Mouse (Mus musculus) kidney, adult 2 months (tissue): ENCODE measurements around the gene Lamc1. TPM values are rescaled to one million over a fixed set of nuclear protein-coding genes. Genes with fewer than 3 reads are reported as not detected.

ENCODE experiments used
- DNase-seq: peaks from one replicate; pipeline ENCODE4 v3.0.0; 2021
- H3K27ac ChIP-seq: fragments of 200-500 bp; 2 replicates; pipeline ENCODE4 v1.5.1; 2012; ENCODE audit warnings: low read depth, low read length, control low read depth, inconsistent platforms; ENCODE audit not compliant: insufficient read depth
- H3K27me3 ChIP-seq: fragments of 200-500 bp; replicated peaks from 2 replicates; pipeline ENCODE4 v1.6.1; 2012; ENCODE audit warnings: mild to moderate bottlenecking, moderate library complexity, low read length, inconsistent platforms; ENCODE audit not compliant: control insufficient read depth, insufficient read depth
- H3K36me3 ChIP-seq: fragments of 200-500 bp; 2 replicates; pipeline ENCODE4 v1.6.1; 2012; ENCODE audit warnings: mild to moderate bottlenecking, moderate library complexity, low read length, inconsistent platforms; ENCODE audit not compliant: control insufficient read depth, insufficient read depth
- H3K4me1 ChIP-seq: fragments of 200-500 bp; 2 replicates; pipeline ENCODE4 v1.6.1; 2011; ENCODE audit warnings: low read length; ENCODE audit not compliant: control insufficient read depth, insufficient read depth
- H3K4me3 ChIP-seq: fragments of 200-500 bp; 2 replicates; pipeline ENCODE4 v1.5.1; 2011; ENCODE audit warnings: mild to moderate bottlenecking, low read depth, low read length, control low read depth; ENCODE audit not compliant: insufficient read depth
- CTCF ChIP-seq: fragments of 200-500 bp; conservative IDR thresholded peaks from 2 replicates; pipeline ENCODE4 v1.5.1; 2011; ENCODE audit warnings: low read depth, mild to moderate bottlenecking, control low read depth, low read length, moderate library complexity, mixed read lengths; ENCODE audit not compliant: insufficient read depth, insufficient read length
- POLR2A ChIP-seq: fragments of 200-500 bp; IDR thresholded peaks from one replicate; pipeline ENCODE4 v1.6.1; 2011; ENCODE audit warnings: low read depth, low read length, control low read depth
- WGBS: fragments of 180-500 bp; shearing (Covaris S2); methylation state at CpG from one replicate; pipeline ENCODE4 v1.1.7; 2018; 5-methylcytosine and 5-hydroxymethylcytosine counted together
- polyA plus RNA-seq: library from polyadenylated mRNA; depleted of rRNA; stranded (reverse); fragments of >200 nt; gene quantifications from 2 replicates; pipeline ENCODE4 v1.2.3, GENCODE M21; 2012

The Lamc1 gene
- polyA plus RNA-seq, 1 experiment, result 44.6 TPM

DNA sequence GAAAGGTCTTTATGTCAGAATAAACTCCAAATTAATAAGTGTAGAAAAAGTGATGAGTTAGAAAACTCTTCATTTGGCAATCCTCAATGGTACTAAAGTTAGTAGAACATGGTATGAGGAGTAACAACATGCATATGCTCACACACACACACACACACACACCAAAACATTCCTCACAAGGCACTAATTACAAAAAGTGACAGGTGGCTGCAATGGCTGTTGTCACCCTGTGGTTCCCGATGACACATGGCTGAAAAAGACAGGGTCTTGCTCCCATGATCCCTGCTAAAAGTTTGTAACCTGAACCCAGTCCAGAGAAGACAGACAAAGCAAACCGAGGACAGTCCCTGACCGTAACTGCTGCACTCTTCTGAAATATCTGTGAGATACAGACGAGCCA lies 121.6 kb downstream of the Lamc1 start:
- Histone ChIP-seq H3K4me1 (no peaks in the 10 kb centered on the region), H3K27me3 (no peaks in the 10 kb centered on the region), H3K4me3 (no peak overlapping the region), H3K27ac (no peak overlapping the region), H3K36me3 (no peaks in the 10 kb centered on the region)
- no peak for TF ChIP-seq POLR2A
- TF ChIP-seq CTCF, result no peak
- 54% methylated on average over 4 of the region's 4 CpGs for WGBS
- no peak for DNase-seq

DNA sequence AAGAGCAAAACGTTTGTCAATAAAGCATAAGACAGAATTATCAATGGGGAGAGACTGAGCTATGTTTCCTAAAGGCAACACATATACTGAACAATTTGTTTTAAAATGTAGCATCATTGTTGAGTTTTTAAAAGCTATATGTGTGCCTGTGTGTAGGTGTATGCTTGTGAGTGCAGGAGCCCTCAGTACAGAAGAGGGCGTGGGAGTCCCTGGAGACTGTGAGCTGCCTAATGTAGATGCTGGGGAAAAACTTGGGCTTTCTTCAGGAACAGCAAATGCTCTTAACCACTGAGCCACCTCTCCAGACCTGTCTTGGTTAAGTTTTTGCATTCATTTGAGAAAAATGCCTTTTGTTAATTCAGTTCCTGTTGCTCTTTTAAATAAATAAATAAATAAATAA lies 122.4 kb downstream of the Lamc1 start:
- 88% methylated on average over 2 of the region's 2 CpGs for WGBS
- no peaks in the 10 kb centered on the region for H3K27me3 ChIP-seq
- no peaks in the 10 kb centered on the region for H3K36me3 ChIP-seq
- no peak overlapping the region for H3K4me3 ChIP-seq
- no peak overlapping the region for H3K27ac ChIP-seq
- no peaks in the 10 kb centered on the region for H3K4me1 ChIP-seq
- no peak for DNase-seq
- no peak for TF ChIP-seq POLR2A
- TF ChIP-seq CTCF, result no peak

DNA sequence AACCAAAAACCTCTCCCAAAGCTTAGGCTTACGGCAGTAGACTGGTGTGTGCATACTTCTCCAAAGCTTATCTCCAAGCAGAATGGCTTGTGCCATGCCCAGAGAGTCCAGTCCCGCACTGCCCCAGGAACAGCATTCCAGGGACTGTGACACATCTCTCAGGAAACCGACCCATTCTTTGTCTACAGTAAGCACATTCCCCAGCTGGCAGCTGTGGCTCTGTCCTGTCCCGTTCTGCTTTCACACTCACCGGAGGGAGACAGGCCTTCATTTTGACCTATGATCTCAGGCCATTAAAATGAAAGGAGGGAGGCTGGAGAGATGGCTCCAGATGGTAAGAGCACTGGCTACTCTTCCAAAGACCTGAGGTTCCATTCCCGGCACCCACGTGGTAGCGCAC lies 130.4 kb downstream of the Lamc1 start:
- Histone ChIP-seq H3K36me3 (no peaks in the 10 kb centered on the region), H3K27ac (no peak overlapping the region), H3K27me3 (no peaks in the 10 kb centered on the region; the same call in 1 of the 2 replicates), H3K4me3 (no peak overlapping the region), H3K4me1 (no peaks in the 10 kb centered on the region)
- 62% methylated on average over 8 of the region's 8 CpGs for WGBS
- no peak for TF ChIP-seq POLR2A
- TF ChIP-seq CTCF, result no peak
- DNase-seq, result no peak

DNA sequence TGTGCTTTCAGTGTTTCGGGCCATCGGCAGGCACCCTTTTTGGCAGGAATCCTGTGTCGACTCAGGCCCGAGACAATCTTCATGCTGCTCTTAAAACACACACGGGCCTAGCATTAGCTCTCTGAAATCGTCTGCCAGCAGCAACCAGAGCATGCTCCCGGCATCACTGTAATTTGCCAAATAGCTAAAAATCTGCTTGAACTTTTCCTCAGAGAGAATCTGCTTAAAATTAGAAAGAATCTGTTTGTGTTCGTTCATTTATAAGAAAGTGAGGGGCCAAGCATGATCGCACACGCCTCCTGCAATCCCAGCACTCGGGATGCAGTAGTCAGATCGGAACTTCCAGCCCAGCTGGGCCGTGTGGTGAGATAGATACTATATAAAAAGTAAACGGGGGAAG lies 131.1 kb downstream of the Lamc1 start:
- TF ChIP-seq POLR2A (no peak), CTCF (no peak)
- H3K27me3 ChIP-seq, result no peaks in the 10 kb centered on the region; the same call in 1 of the 2 replicates
- H3K4me1 ChIP-seq, result no peaks in the 10 kb centered on the region
- H3K36me3 ChIP-seq, result no peaks in the 10 kb centered on the region
- no peak for DNase-seq
- H3K4me3 ChIP-seq, result no peak overlapping the region
- H3K27ac ChIP-seq, result no peak overlapping the region
- WGBS, result 69% methylated on average over 14 of the region's 14 CpGs

DNA sequence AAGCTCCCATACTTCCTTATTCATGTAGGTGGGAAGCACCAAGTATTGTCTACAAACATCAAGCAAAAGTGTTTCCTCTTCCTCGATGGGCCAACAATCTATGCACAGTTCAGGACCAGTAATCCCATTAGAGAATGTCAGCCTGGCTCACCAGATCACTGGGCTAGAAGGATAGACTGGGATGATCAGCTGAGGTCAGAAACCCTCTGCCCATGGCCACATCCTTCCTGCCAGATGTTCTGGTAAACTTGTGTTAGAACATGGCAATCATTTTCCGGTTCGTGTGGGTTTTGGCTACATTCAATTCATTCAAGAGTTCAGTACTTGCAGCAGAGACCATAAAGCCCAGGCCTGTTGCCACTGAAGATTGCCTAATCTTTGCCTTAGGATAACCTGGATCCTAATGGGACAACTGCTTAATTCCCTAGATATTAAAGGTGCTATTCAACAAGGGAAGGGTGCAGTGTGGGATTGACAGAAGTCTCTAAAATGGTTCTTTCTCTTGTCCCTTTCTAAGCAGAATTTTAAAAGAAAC lies 135.2 kb downstream of the Lamc1 start:
- H3K27ac ChIP-seq, result no peak overlapping the region
- TF ChIP-seq CTCF (no peak), POLR2A (no peak)
- no peak overlapping the region for H3K4me3 ChIP-seq
- no peaks in the 10 kb centered on the region; the same call in 1 of the 2 replicates for H3K4me1 ChIP-seq
- DNase-seq, result no peak
- H3K36me3 ChIP-seq, result no peaks in the 10 kb centered on the region
- 74% methylated on average over 3 of the region's 3 CpGs for WGBS
- no peaks in the 10 kb centered on the region; the same call in 1 of the 2 replicates for H3K27me3 ChIP-seq

DNA sequence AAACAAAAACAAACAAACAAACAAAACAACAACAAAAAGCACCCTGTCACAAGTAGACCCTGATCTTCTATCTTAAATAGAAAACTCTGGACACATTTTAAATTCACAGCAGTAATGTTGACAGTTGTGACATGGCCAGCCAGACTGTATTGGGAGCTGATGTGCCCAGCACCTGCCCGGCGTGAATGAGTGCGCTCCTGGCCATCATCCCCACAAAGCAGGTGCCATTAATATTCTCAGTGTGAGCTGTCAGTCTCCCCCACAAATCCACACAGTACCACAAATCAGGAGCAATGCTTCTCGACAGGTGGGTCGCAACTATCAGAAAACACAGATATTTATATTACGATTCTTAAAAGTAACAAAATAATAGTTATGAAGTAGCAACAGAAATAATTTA lies 139.6 kb downstream of the Lamc1 start:
- Histone ChIP-seq H3K4me3 (no peak overlapping the region), H3K27ac (no peak overlapping the region), H3K4me1 (peaks cover 2% of the 10 kb centered on the region; the same call in 1 of the 2 replicates), H3K36me3 (no peaks in the 10 kb centered on the region), H3K27me3 (no peaks in the 10 kb centered on the region)
- 92% methylated on average over 6 of the region's 6 CpGs for WGBS
- TF ChIP-seq CTCF (no peak), POLR2A (no peak)
- DNase-seq, result no peak

DNA sequence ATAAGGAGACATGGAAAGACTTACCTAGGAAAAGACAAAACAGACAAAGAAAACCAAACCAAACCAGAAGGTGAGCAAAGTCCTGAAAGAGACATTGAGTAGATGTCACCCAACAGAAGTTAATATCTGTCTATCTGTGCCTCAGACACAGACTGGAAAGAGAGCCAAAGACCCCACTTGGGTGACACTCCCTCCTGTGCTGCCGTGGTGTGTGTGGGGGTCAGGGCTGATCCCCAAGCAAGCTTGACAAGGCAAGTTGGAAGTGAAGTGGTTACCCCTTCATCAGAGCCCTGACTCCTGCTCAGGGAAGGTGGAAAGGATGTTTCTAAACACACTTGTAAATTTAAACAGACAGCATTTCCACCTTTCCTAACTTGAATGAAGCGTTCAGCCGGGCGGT lies 140.2 kb downstream of the Lamc1 start:
- Histone ChIP-seq H3K27ac (no peak overlapping the region), H3K36me3 (no peaks in the 10 kb centered on the region), H3K4me3 (no peak overlapping the region), H3K27me3 (no peaks in the 10 kb centered on the region), H3K4me1 (peaks cover 2% of the 10 kb centered on the region; the same call in 1 of the 2 replicates)
- DNase-seq, result no peak
- WGBS, result 62% methylated on average over 4 of the region's 4 CpGs
- TF ChIP-seq CTCF, result no peak
- no peak for TF ChIP-seq POLR2A

DNA sequence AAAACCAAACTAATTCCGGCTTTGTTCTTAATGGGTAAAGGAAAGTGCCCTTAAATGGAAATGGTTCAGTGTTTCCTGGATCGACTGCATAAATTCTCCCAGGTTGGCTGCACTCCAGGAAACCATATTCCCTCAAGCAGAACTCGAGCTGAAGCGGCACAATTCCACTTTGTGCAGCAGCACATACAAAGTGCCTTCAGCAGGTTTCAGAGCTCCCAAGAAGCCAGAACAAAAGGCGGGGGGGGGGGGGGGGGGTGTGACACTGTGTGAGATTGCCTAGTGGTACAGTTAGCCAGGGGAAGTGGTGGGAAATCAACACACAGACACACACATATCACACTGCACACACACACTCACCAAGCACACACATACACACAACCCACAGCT lies 140.7 kb downstream of the Lamc1 start:
- Histone ChIP-seq H3K27ac (no peak overlapping the region), H3K27me3 (no peaks in the 10 kb centered on the region), H3K36me3 (no peaks in the 10 kb centered on the region), H3K4me1 (peaks cover 2% of the 10 kb centered on the region; the same call in 1 of the 2 replicates), H3K4me3 (0 out of 2 replicates have a peak overlapping the region, but pooled peaks have one; percentile 3)
- peak; percentile 95 for DNase-seq
- TF ChIP-seq POLR2A (no peak), CTCF (no peak)
- WGBS, result 3% methylated on average over 5 of the region's 5 CpGs
